Mouse (Mus musculus): ENCODE measurements around the gene Rbm12. TPM values are rescaled to one million over a fixed set of nuclear protein-coding genes. Genes with fewer than 3 reads are reported as not detected.

Gene Rbm12
- 22.2 and 30.9 TPM in 2 replicates for polyA plus RNA-seq (2014; fragmentation: Nextera tagmentation; extraction: Ambion mirVana)

DNA sequence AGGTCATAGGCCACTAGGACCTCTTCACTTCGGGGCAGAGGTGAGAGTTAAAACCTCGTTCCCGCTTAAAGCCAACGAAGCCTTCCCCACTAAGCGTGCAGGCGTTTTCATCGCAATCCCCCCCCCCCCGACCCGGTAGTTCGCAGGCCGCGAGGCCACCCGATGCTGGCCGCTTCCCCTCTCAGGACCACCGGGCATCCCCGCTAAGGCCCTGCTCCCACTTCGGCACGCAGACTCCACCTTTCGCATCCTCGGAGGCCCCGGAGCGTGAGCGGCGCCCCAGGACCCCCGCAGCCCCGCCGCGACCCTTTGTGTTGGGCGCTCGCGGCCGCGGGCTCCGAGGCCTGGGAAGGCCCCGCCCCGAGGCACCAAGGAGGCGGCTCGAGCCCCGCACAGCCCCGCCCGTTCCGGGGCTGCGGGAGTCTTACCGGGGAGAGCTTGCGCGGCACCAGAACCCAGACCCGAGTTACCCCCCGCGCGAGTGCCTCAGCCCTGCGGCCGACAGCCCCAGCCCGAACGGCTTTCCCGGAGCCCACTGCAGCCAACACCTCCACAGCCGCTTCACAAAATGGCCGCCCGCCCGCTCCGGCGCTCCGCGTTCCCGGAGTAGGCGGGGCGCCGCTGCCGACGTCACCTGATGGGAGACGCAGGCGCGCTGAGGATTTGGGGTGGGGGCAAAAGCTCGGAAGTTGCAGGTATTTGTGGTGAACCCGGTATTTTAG, at the start of gene Rbm12, which contains the start of gene Cpne1:
Rbm12 (minus strand) TSS at position 621 of the 722 bp plus-strand sequence.
Cpne1 (minus strand) TSS at position 608 of the 722 bp plus-strand sequence.
- Histone ChIP-seq H3K4me3 (ENCODE audit: low read depth, low read length) (peak within 1 kb of the TSS; percentile 83), H3K27ac (ENCODE audit: low read depth, low read length) (peak within 1 kb of the TSS; percentile 89), H3K9me3 (ENCODE audit: control insufficient read depth, low read length) (no peaks in the 10 kb centered on the region), H3K27me3 (ENCODE audit: control insufficient read depth, insufficient read depth, low read length) (no peaks in the 10 kb centered on the region), H3K36me3 (ENCODE audit: control insufficient read depth, insufficient read depth, low read length) (no peaks in the 10 kb centered on the region), H3K9ac (replicated peaks; ENCODE audit: low read depth, low read length) (peak within 1 kb of the TSS; percentile 94), H3K4me2 (ENCODE audit: low read depth, low read length) (peak within 1 kb of the TSS; percentile 65), H3K4me1 (ENCODE audit: control insufficient read depth, insufficient read depth, low read length) (peaks cover 11% of the 10 kb centered on the region)
- ATAC-seq (ENCODE audit: low read depth), result peak; percentile 91
- under 1% methylated on average over 55 of the region's 74 CpGs for WGBS

DNA sequence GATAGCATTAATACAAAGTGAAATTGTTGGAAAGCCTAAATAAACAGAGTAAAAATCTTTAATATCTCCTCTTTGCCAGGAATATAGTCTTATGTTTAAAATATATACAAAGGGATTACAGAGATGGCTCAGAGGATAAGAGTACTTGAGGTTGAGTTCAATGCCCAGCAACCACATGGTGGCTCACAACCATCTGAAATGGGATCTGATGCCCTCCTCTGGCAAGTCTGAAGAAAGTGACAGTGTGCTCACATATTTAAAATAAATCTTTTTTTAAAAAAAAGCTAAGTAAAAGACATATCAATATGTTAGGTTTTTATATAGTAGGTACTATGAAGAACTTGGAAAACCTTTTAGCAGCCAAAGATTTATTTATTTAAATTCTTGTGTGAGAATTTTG, 39.8 kb upstream of the Rbm12 start:
- Histone ChIP-seq H3K4me3 (ENCODE audit: low read depth, low read length) (no peak overlapping the region), H3K4me2 (ENCODE audit: low read depth, low read length) (no peak overlapping the region), H3K36me3 (ENCODE audit: control insufficient read depth, insufficient read depth, low read length) (peaks cover 59% of the 10 kb centered on the region), H3K9me3 (ENCODE audit: control insufficient read depth, low read length) (no peaks in the 10 kb centered on the region), H3K27me3 (ENCODE audit: control insufficient read depth, insufficient read depth, low read length) (no peaks in the 10 kb centered on the region), H3K4me1 (ENCODE audit: control insufficient read depth, insufficient read depth, low read length) (no peaks in the 10 kb centered on the region), H3K27ac (ENCODE audit: low read depth, low read length) (no peak overlapping the region), H3K9ac (replicated peaks; ENCODE audit: low read depth, low read length) (no peak overlapping the region)
- no peak for ATAC-seq (ENCODE audit: low read depth)

DNA sequence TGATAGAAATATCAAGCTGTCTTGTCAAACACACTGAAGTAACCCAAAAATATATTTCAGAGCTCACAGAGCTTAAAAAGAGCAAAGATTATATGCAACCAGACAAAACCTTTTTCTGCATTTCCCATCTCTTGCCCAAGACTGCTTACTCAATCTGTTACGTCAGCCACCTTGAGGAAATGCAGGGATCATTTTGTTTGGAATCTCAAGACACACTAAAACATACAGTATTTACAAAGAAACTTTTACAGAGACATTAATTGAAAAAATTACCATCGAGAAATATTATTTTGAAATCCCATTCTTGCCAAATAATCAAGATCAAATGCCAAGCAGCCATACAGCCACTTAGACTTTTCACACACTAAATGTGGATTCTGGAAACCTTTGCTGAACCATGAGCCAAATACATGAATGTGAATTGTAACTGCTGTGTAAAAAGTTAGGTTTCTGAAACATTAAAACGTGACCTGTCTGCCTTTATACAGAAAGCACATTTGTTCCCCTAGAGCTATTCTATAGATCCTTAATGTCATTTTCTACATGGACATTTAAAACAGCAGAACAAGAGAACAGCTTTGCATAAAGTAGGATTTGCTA, 35.6 kb upstream of the Rbm12 start:
- Histone ChIP-seq H3K4me3 (ENCODE audit: low read depth, low read length) (no peak overlapping the region), H3K27me3 (ENCODE audit: control insufficient read depth, insufficient read depth, low read length) (no peaks in the 10 kb centered on the region), H3K4me1 (ENCODE audit: control insufficient read depth, insufficient read depth, low read length) (peaks cover 12% of the 10 kb centered on the region), H3K27ac (ENCODE audit: low read depth, low read length) (no peak overlapping the region), H3K4me2 (ENCODE audit: low read depth, low read length) (no peak overlapping the region), H3K36me3 (ENCODE audit: control insufficient read depth, insufficient read depth, low read length) (peaks cover 40% of the 10 kb centered on the region), H3K9ac (replicated peaks; ENCODE audit: low read depth, low read length) (no peak overlapping the region), H3K9me3 (ENCODE audit: control insufficient read depth, low read length) (no peaks in the 10 kb centered on the region)
- 85% methylated on average over 3 of the region's 3 CpGs for WGBS
- ATAC-seq (ENCODE audit: low read depth), result no peak

DNA sequence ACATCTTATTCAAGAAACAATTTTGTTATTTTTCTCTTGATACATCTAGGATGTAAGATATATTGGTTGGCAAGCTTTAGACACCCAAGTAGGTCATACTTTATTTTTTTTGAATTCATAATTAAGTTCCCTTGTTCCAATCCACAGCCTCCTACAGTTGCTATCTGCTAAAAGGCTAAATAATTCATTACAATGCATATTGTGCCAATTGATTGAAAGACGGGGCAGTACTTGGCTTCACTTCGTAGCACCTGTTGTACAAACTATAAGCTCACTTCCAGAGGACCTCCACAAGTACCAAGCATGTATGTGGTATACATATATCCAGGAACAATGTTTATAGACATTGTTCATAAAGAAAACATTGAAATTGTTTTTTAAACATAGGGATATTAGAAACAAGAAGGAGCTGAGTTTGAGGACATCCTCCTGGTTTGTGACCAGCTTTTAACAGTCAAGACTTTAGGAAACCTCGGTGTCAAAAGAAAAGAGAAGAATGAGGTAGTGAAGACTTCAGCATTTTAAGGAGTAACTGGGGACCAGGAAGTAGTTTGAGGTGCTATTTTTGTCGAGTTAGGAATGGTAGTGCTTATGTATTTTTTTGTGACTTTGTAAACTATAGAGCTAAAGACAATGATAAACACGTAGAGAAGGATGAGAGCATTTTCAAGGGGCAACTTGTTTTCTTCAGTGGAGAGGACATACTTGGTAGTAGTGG, 34.7 kb upstream of the Rbm12 start:
- no peaks in the 10 kb centered on the region for H3K9me3 ChIP-seq (ENCODE audit: control insufficient read depth, low read length)
- H3K27me3 ChIP-seq (ENCODE audit: control insufficient read depth, insufficient read depth, low read length), result no peaks in the 10 kb centered on the region
- no peak overlapping the region for H3K4me2 ChIP-seq (ENCODE audit: low read depth, low read length)
- H3K4me3 ChIP-seq (ENCODE audit: low read depth, low read length), result no peak overlapping the region
- no peak overlapping the region for H3K9ac ChIP-seq (replicated peaks; ENCODE audit: low read depth, low read length)
- no peak for ATAC-seq (ENCODE audit: low read depth)
- peaks cover 12% of the 10 kb centered on the region for H3K4me1 ChIP-seq (ENCODE audit: control insufficient read depth, insufficient read depth, low read length)
- WGBS, result 69% methylated on average over 5 of the region's 5 CpGs
- H3K27ac ChIP-seq (ENCODE audit: low read depth, low read length), result no peak overlapping the region
- peaks cover 40% of the 10 kb centered on the region for H3K36me3 ChIP-seq (ENCODE audit: control insufficient read depth, insufficient read depth, low read length)

DNA sequence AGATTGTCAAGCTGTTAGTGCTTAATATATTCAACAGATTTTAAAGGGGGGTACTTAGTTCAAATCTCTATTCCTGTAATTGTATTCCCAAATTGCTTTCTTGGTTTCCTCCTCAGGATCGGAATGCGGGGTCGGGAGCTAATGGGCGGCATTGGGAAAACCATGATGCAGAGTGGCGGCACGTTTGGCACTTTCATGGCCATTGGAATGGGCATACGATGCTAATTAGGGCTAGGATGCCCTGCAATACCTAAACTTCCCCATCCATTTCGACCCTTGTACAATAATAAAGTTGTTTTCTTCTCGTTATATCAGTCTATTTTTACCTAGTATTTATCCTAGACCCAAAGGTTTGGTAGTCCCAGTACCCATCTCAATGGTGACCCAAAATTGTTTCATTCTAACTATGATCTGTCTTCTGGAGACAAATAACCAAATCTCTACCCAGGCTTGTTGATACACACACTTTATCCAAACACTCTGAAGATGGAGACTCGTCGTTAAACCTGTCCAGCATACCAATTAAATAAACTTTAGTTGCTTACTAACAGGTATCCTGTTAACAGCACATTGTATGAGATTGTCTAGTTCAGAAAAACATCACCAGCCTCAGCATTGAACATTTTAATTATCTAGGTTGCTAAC, 33.8 kb upstream of the Rbm12 start:
- no peaks in the 10 kb centered on the region for H3K9me3 ChIP-seq (ENCODE audit: control insufficient read depth, low read length)
- peak overlapping the region; percentile 72; the same call in 1 of the 2 replicates for H3K4me3 ChIP-seq (ENCODE audit: low read depth, low read length)
- no peak overlapping the region for H3K27ac ChIP-seq (ENCODE audit: low read depth, low read length)
- peak overlapping the region; percentile 71; the same call in 1 of the 2 replicates for H3K4me2 ChIP-seq (ENCODE audit: low read depth, low read length)
- no peaks in the 10 kb centered on the region for H3K27me3 ChIP-seq (ENCODE audit: control insufficient read depth, insufficient read depth, low read length)
- peaks cover 12% of the 10 kb centered on the region for H3K4me1 ChIP-seq (ENCODE audit: control insufficient read depth, insufficient read depth, low read length)
- WGBS, result 56% methylated on average over 11 of the region's 11 CpGs
- peaks cover 40% of the 10 kb centered on the region for H3K36me3 ChIP-seq (ENCODE audit: control insufficient read depth, insufficient read depth, low read length)
- H3K9ac ChIP-seq (replicated peaks; ENCODE audit: low read depth, low read length), result no peak overlapping the region
- no peak for ATAC-seq (ENCODE audit: low read depth)

DNA sequence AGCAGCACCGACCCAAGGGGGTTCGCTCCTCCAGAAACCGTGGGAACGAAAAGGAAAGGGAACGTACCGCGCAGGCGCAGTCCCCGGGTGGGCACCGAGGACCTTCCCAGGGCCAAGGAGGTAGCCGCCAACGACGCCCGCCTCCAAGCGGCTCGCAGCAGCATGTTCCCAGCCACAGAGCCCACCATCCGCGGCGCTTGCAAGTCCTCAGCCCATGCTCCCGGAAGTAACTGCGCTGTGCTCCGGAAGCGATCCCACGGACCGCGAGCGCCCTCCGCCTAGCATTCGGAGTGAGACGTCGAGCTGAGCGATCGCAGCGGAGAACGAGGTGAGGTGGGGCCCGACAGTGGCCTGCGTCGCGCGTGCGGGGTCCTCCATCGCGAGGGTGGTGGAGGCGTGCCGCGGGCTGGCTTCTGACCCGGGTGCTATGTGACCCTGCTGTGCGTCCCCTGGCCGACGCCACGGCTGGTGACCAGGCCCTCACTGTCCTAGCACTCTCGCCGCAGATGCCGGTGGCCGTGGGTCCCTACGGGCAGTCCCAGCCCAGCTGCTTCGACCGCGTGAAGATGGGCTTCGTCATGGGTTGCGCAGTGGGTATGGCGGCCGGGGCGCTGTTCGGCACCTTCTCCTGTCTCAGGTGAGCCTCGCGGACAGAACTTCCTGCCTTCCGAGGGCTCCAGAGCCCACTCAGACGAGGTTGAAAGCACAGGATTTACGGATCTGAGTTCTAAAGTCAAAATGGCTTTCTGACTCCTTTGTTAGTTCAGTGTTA, 32.4 kb upstream of the Rbm12 start, which contains the start of the genes Romo1 and Nfs1:
Romo1 (plus strand) TSS at position 87 of the 772 bp plus-strand sequence.
Nfs1 (minus strand) TSS at position 234 of the 772 bp plus-strand sequence.
- Histone ChIP-seq H3K4me3 (ENCODE audit: low read depth, low read length) (peak within 1 kb of the TSS; percentile 72), H3K9ac (replicated peaks; ENCODE audit: low read depth, low read length) (peak within 1 kb of the TSS; percentile 83), H3K4me1 (ENCODE audit: control insufficient read depth, insufficient read depth, low read length) (peaks cover 12% of the 10 kb centered on the region), H3K9me3 (ENCODE audit: control insufficient read depth, low read length) (no peaks in the 10 kb centered on the region), H3K27ac (ENCODE audit: low read depth, low read length) (peak within 1 kb of the TSS; percentile 90), H3K27me3 (ENCODE audit: control insufficient read depth, insufficient read depth, low read length) (no peaks in the 10 kb centered on the region), H3K36me3 (ENCODE audit: control insufficient read depth, insufficient read depth, low read length) (peaks cover 29% of the 10 kb centered on the region), H3K4me2 (ENCODE audit: low read depth, low read length) (peak within 1 kb of the TSS; percentile 71)
- peak; percentile 99 for ATAC-seq (ENCODE audit: low read depth)
- WGBS, result under 1% methylated on average over 68 of the region's 70 CpGs

DNA sequence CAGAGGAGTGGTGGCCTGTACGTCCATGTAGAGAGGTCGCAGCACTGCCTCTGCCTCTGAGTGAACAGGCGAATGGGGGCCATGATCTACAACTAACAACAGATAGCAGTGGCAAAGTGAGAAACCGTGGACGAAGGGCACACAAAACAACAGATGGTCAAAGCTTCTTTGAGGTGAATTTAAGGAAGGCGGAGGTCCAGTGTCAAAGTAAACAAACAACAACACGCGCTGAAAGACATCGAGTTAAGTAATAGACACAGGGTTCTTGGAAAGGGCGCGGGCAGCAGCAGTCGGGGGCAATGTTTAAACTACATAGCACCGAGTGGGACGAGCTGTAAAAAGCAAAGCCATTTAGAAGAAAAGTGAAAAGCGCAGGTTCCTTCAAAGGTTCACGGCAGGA, 31.6 kb upstream of the Rbm12 start:
- Histone ChIP-seq H3K27ac (ENCODE audit: low read depth, low read length) (peak overlapping the region; percentile 90), H3K4me2 (ENCODE audit: low read depth, low read length) (peak overlapping the region; percentile 71), H3K4me1 (ENCODE audit: control insufficient read depth, insufficient read depth, low read length) (peaks cover 12% of the 10 kb centered on the region), H3K9me3 (ENCODE audit: control insufficient read depth, low read length) (no peaks in the 10 kb centered on the region), H3K36me3 (ENCODE audit: control insufficient read depth, insufficient read depth, low read length) (peaks cover 22% of the 10 kb centered on the region), H3K27me3 (ENCODE audit: control insufficient read depth, insufficient read depth, low read length) (no peaks in the 10 kb centered on the region), H3K4me3 (ENCODE audit: low read depth, low read length) (peak overlapping the region; percentile 72), H3K9ac (replicated peaks; ENCODE audit: low read depth, low read length) (peak overlapping the region; percentile 83)
- peak; percentile 2; the same call in 1 of the 2 replicates for ATAC-seq (ENCODE audit: low read depth)
- WGBS, result 2% methylated on average over 16 of the region's 16 CpGs

DNA sequence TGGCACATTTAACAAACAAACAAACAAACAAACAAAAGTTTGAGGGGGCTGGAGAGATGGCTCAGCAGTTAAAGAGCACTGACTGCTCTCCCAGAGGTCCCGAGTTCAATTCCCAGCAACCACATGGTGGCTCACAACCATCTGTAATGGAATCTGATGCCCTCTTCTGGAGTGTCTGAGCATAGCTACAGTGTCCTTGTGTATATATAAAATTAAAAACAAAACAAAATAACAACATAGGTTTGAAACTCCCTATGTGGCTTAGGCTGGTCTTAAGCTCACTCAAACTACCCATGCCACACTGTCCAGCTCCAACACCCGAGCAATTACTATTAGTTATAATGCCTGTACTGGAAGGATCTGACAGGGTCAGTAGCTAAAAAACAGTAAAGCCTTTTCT, 31.0 kb upstream of the Rbm12 start:
- no peak overlapping the region for H3K27ac ChIP-seq (ENCODE audit: low read depth, low read length)

More for the DNA sequence above, 31.0 kb upstream of the Rbm12 start:
- H3K4me3 ChIP-seq (ENCODE audit: low read depth, low read length), result peak overlapping the region; percentile 72; the same call in 1 of the 2 replicates
- H3K9ac ChIP-seq (replicated peaks; ENCODE audit: low read depth, low read length), result no peak overlapping the region
- H3K36me3 ChIP-seq (ENCODE audit: control insufficient read depth, insufficient read depth, low read length), result peaks cover 16% of the 10 kb centered on the region
- peak overlapping the region; percentile 71; the same call in 1 of the 2 replicates for H3K4me2 ChIP-seq (ENCODE audit: low read depth, low read length)
- H3K27me3 ChIP-seq (ENCODE audit: control insufficient read depth, insufficient read depth, low read length), result no peaks in the 10 kb centered on the region
- peaks cover 12% of the 10 kb centered on the region for H3K4me1 ChIP-seq (ENCODE audit: control insufficient read depth, insufficient read depth, low read length)
- H3K9me3 ChIP-seq (ENCODE audit: control insufficient read depth, low read length), result no peaks in the 10 kb centered on the region
- 86% methylated on average over 2 of the region's 2 CpGs for WGBS
- ATAC-seq (ENCODE audit: low read depth), result no peak
